Mouse (Mus musculus) intestine, embryonic 14.5 days (tissue): ENCODE results near the gene Nav1. TPM values are rescaled to one million over a fixed set of nuclear protein-coding genes. Genes with fewer than 3 reads are reported as not detected.

ENCODE experiments used
- ATAC-seq: fragments of 200-750 bp; cut with Nextera tagmentation; replicated peaks from 2 replicates; pipeline ENCODE4 v1.8.0; 2017; ENCODE audit warnings: low read depth, moderate number of reproducible peaks, moderate TSS enrichment, moderate library complexity; ENCODE audit not compliant: low FRiP score, low TSS enrichment
- DNase-seq: peaks from one replicate; pipeline ENCODE4 v3.0.0-alpha.2; 2018; ENCODE audit warnings: low spot score
- H3K27ac ChIP-seq: fragments of 300-500 bp; sonication (generic); 2 replicates; pipeline ENCODE4 v1.5.1; 2014; ENCODE audit warnings: low read depth, mild to moderate bottlenecking, control low read depth
- H3K27me3 ChIP-seq: fragments of 300-500 bp; sonication (generic); replicated peaks from 2 replicates; pipeline ENCODE4 v1.6.1; 2014; ENCODE audit warnings: low read length, control low read depth; ENCODE audit not compliant: control insufficient read depth, insufficient read depth
- H3K36me3 ChIP-seq: fragments of 300-500 bp; sonication (generic); 2 replicates; pipeline ENCODE4 v1.6.1; 2014; ENCODE audit warnings: low read length, control low read depth; ENCODE audit not compliant: control insufficient read depth, insufficient read depth
- H3K4me1 ChIP-seq: fragments of 300-500 bp; sonication (generic); replicated peaks from 2 replicates; pipeline ENCODE4 v1.6.1; 2014; ENCODE audit warnings: low read length, control low read depth, mixed read lengths; ENCODE audit not compliant: control insufficient read depth, insufficient read depth
- H3K4me2 ChIP-seq: fragments of 300-500 bp; sonication (generic); 2 replicates; pipeline ENCODE4 v1.6.1; 2014; ENCODE audit warnings: low read length
- H3K4me3 ChIP-seq: fragments of 300-500 bp; sonication (generic); 2 replicates; pipeline ENCODE4 v1.5.1; 2014; ENCODE audit warnings: low read depth, low read length, control low read depth, mixed read lengths
- H3K9ac ChIP-seq: fragments of 300-500 bp; sonication (generic); 2 replicates; pipeline ENCODE4 v1.6.1; 2014; ENCODE audit warnings: mild to moderate bottlenecking, low read length
- H3K9me3 ChIP-seq: fragments of 300-500 bp; sonication (generic); 2 replicates; pipeline ENCODE4 v1.6.1; 2016; ENCODE audit warnings: low read length, control low read depth; ENCODE audit not compliant: control insufficient read depth
- WGBS: fragments of 180-500 bp; shearing (Covaris S2); extraction: QIAGEN DNeasy Blood & Tissue Kit; methylation state at CpG from one replicate; pipeline ENCODE4 v1.1.7; 2014; 5-methylcytosine and 5-hydroxymethylcytosine counted together
- polyA plus RNA-seq: library from polyadenylated mRNA; unstranded; fragments of >200 nt; fragmentation: Nextera tagmentation; extraction: Ambion mirVana; gene quantifications from 2 replicates; pipeline ENCODE4 v1.2.1, GENCODE M21; 2014

Nav1 gene
- polyA plus RNA-seq, 1 experiment from 2014 or later: 21.2 TPM

DNA sequence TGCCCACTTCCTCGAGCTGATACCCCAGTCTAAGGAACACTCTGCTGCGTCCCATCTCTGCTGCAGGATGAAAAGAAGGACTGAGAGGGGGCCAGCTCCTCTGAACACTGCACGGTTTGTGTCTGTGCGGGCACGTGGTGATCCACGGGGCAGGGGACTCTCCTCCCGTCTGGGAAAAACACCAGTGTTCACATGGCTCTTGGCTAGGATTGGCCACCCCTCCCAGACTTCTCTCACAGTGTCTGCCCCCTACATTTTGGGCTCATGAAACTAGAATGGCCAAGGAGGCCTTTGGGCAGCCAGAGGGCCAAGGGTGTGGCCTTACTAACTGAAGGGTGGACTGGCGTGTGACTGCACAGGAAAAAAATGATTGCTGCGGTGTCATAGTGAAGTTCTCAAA, 125.4 kb downstream of the Nav1 start:
- Histone ChIP-seq H3K27ac (no peak overlapping the region), H3K9ac (no peak overlapping the region), H3K4me2 (no peak overlapping the region), H3K4me3 (no peak overlapping the region), H3K9me3 (no peaks in the 10 kb centered on the region), H3K36me3 (0 out of 2 replicates have a peak, but pooled peaks cover 2% of the 10 kb centered on the region), H3K27me3 (no peaks in the 10 kb centered on the region), H3K4me1 (no peaks in the 10 kb centered on the region)
- ATAC-seq (no peak), DNase-seq (no peak)
- WGBS: 87% methylated on average over 9 of the region's 9 CpGs

DNA sequence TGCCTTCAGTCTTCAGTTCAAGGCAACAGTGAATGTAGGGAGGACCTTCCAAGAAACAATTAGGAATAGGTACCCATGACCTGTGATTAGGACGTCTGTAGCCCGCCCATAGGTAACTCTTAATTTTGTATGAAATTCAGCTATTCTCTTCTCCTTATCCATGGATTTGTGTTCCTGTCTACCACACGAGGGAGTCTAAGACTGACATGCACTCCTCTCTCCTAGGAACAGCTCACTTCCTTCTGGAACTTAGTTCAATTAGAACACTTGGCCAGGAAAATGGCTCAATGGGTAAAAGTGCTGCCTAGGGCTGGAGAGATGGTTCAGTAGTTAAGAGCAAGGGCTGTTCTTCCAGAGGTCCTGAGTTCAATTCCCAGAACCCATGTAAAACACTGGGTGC, 126.3 kb downstream of the Nav1 start:
- no peak for ATAC-seq
- no peak overlapping the region for H3K4me3 ChIP-seq
- no peak for DNase-seq
- H3K4me1 ChIP-seq: no peaks in the 10 kb centered on the region
- no peak overlapping the region for H3K27ac ChIP-seq
- H3K27me3 ChIP-seq: no peaks in the 10 kb centered on the region
- H3K36me3 ChIP-seq: 0 out of 2 replicates have a peak, but pooled peaks cover 2% of the 10 kb centered on the region
- H3K4me2 ChIP-seq: no peak overlapping the region
- 70% methylated on average over 3 of the region's 3 CpGs for WGBS
- no peaks in the 10 kb centered on the region for H3K9me3 ChIP-seq
- no peak overlapping the region for H3K9ac ChIP-seq

DNA sequence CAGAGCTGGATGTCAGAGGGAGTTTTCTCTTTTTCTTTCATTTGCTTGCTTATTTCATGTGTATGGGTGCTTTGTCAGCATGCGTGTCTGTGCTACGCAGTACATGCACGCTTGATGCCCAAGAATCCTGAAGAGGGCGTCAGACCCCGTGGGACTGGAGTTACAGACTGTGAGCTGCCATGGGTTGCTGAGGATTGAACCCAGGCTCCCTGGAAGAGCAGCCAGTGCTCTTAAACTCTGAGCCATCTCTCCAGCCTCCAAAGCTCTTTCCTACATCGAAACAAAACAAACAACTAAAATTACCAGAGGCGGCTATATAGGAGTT, 131.6 kb downstream of the Nav1 start:
- 91% methylated on average over 7 of the region's 7 CpGs for WGBS
- Histone ChIP-seq H3K4me3 (no peak overlapping the region), H3K4me2 (no peak overlapping the region), H3K9me3 (no peaks in the 10 kb centered on the region), H3K9ac (no peak overlapping the region), H3K4me1 (0 out of 2 replicates have a peak, but pooled peaks cover 5% of the 10 kb centered on the region), H3K27me3 (no peaks in the 10 kb centered on the region), H3K27ac (no peak overlapping the region), H3K36me3 (peaks cover 19% of the 10 kb centered on the region)
- DNase-seq: no peak
- no peak for ATAC-seq

DNA sequence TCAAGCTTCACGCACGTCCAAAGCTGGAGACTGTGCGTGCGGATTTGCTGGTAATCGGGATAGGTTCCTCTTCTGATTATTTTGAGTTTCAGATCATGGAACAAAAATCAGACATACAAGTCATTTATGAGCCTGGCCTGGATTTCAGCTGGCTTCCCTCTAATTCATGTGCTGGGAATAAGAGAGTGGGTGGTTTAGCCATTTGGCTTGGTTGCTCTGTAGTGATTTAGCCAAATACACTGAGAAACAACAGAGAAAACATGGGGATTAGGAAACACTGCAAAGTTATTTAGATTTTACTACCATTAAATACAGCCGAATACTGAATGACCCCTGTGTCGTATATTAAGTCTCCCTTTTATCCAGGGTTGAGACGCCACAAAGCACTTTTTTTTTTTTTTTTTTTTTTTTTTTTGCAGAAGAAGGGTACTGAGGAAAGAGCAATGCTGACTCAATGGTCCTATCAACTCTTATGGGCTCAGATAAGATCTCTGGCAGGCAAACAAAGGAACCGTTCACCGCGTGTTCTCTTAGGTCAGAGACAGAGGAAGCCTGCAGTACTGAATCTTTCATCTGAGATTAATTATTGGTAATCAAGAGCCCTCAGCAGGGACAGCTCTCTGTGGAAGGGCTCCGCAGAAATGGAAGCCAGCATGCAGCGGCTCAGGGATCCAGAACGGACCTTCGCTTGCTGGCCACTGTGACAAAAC, 132.1 kb downstream of the Nav1 start:
- 68% methylated on average over 15 of the region's 15 CpGs for WGBS
- H3K4me3 ChIP-seq: no peak overlapping the region
- no peak overlapping the region for H3K4me2 ChIP-seq
- H3K36me3 ChIP-seq: peaks cover 24% of the 10 kb centered on the region
- no peak overlapping the region for H3K9ac ChIP-seq
- H3K27ac ChIP-seq: no peak overlapping the region
- ATAC-seq (no peak), DNase-seq (no peak)
- H3K9me3 ChIP-seq: no peaks in the 10 kb centered on the region
- H3K4me1 ChIP-seq: 0 out of 2 replicates have a peak, but pooled peaks cover 5% of the 10 kb centered on the region
- H3K27me3 ChIP-seq: no peaks in the 10 kb centered on the region

DNA sequence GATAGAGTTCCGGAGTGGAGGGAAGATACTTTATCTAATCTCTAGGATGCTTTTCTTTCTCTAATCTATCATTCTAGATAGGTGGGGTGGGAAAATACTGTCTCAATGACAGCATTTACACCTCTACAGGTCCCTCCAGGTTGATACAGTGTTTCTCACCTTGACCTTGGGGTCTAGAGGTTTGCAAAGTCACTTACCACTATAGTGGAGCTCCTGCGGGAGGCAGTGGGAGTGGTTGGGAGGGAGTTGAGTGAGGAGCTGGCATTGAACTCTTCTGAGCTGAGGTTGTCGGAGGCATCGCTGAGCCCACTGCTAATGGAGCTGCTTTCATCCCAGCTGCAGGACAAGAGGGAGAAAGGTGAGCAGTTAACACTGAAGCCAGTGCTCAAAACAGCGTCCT, 134.6 kb downstream of the Nav1 start:
- Histone ChIP-seq H3K9me3 (no peaks in the 10 kb centered on the region), H3K27me3 (no peaks in the 10 kb centered on the region), H3K4me3 (no peak overlapping the region), H3K27ac (no peak overlapping the region), H3K4me1 (0 out of 2 replicates have a peak, but pooled peaks cover 5% of the 10 kb centered on the region), H3K36me3 (peaks cover 43% of the 10 kb centered on the region), H3K9ac (no peak overlapping the region), H3K4me2 (no peak overlapping the region)
- ATAC-seq (no peak), DNase-seq (no peak)
- 58% methylated on average over 5 of the region's 5 CpGs for WGBS

DNA sequence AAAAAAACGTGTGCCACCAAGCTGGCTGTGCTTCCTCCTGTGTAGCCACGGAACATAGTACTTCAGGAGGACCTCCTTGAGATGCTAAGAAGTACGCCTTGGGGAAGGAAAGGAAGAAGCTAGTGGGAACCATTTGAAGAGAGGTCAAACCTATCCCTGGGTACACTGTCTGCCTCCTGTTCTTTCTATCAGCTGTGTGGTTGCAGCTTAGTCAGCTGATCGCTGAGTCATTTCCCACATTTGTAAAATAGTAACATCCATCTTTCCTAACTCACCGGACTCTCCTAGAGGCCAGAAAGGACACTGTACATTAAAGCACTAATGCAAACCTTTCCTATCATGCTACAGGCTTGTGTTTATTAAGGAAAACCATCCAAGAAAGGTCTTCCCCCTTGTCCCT, 135.4 kb downstream of the Nav1 start:
- 77% methylated on average over 5 of the region's 5 CpGs for WGBS
- ATAC-seq (no peak), DNase-seq (no peak)
- Histone ChIP-seq H3K36me3 (peaks cover 51% of the 10 kb centered on the region), H3K9me3 (no peaks in the 10 kb centered on the region), H3K4me1 (0 out of 2 replicates have a peak, but pooled peaks cover 5% of the 10 kb centered on the region), H3K27ac (no peak overlapping the region), H3K4me2 (no peak overlapping the region), H3K27me3 (no peaks in the 10 kb centered on the region), H3K4me3 (no peak overlapping the region), H3K9ac (no peak overlapping the region)

DNA sequence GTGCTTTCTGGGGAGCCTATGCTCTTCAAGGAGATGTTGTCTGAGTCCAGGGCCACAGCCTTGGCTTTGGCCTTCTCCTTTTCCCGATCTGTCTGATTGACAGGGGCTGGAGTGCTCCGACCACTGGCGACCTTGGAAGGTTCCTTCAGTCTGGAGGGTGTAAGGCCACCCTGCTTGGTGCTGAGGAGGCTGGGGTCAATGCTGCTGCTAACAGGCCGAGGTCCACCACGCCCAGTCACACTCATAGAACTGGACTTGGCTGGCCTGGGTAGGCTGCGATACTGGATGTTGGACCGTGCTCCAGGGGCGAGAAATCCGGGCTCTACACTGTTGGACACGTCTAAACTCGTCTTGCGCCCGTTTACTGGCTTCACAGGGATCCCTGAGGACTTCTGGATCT, 136.5 kb downstream of the Nav1 start:
- Histone ChIP-seq H3K27me3 (no peaks in the 10 kb centered on the region), H3K9ac (no peak overlapping the region), H3K4me3 (no peak overlapping the region), H3K27ac (no peak overlapping the region), H3K4me1 (0 out of 2 replicates have a peak, but pooled peaks cover 5% of the 10 kb centered on the region), H3K36me3 (peaks cover 63% of the 10 kb centered on the region), H3K4me2 (no peak overlapping the region), H3K9me3 (no peaks in the 10 kb centered on the region)
- DNase-seq (no peak), ATAC-seq (no peak)
- 92% methylated on average over 13 of the region's 13 CpGs for WGBS

DNA sequence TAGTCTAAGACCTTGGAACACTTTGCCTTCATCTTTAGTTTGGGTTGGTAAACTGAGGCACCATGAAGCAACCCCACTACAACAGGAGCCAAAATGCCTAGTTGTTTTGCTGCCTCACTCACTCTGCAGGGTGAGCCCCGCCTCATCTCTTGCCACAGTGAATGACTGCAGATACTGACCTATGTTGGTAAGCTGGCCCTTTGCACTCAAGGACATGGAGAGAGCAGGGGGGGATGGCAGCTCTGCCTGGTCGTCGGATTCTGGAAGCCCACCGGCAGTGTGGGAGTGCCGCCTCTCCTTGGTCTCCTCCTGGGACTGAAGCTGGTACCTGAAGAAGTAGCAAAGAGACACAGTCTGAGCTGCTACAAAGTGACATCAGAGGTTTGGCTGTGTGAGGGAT, 139.6 kb downstream of the Nav1 start:
- no peaks in the 10 kb centered on the region for H3K9me3 ChIP-seq
- H3K27me3 ChIP-seq: no peaks in the 10 kb centered on the region
- no peak overlapping the region for H3K27ac ChIP-seq
- DNase-seq (no peak), ATAC-seq (no peak)
- H3K9ac ChIP-seq: no peak overlapping the region
- H3K4me1 ChIP-seq: peaks cover 8% of the 10 kb centered on the region
- no peak overlapping the region for H3K4me3 ChIP-seq
- peaks cover 92% of the 10 kb centered on the region for H3K36me3 ChIP-seq
- WGBS: 93% methylated on average over 5 of the region's 5 CpGs
- H3K4me2 ChIP-seq: no peak overlapping the region

DNA sequence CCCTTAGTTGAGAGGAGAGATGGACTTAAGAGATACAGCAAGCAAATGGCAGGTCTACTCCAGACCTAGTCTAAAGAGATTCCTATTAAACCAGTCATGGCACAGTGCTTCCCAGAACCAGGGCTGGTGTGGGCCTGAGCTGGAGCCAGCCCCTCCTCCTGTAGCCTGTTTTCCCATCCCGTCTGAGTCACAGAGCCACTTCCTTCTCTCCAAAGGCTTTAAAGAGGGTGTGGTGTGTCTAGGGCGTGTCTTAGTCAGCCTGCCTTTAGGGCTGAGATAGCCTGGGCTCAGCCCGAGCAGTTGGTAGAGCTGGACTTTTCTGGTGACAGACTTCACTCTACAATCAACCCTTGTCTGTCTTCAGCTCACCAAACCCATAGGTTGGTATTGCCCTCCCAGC, 140.2 kb downstream of the Nav1 start:
- DNase-seq (no peak), ATAC-seq (no peak)
- H3K27ac ChIP-seq: no peak overlapping the region
- H3K27me3 ChIP-seq: no peaks in the 10 kb centered on the region
- H3K4me1 ChIP-seq: peaks cover 13% of the 10 kb centered on the region
- 61% methylated on average over 3 of the region's 3 CpGs for WGBS
- no peak overlapping the region for H3K9ac ChIP-seq
- H3K9me3 ChIP-seq: no peaks in the 10 kb centered on the region
- peaks cover 90% of the 10 kb centered on the region for H3K36me3 ChIP-seq
- no peak overlapping the region for H3K4me2 ChIP-seq
- H3K4me3 ChIP-seq: no peak overlapping the region
